Mouse (Mus musculus) adrenal gland (tissue): ENCODE measurements around the gene Gm815.

Experiments used
- intact Hi-C: fragments of 180-260 bp; cut with DNase I; formaldehyde crosslinking; loops from one replicate; pipeline ENCODE4 v1.15.1; 2025
- long read RNA-seq, 2 experiments: library from polyadenylated mRNA; unstranded; transcript quantifications; one replicate each; pipeline ENCODE4 v2.0.0; 2020; ENCODE audit warnings: borderline replicate concordance in 1 of 2; ENCODE audit not compliant: insufficient replicate concordance in 1 of 2

Gene Gm815
- long read RNA-seq, experiment 1 = 0 reads
- long read RNA-seq, experiment 2 = 0 reads

DNA sequence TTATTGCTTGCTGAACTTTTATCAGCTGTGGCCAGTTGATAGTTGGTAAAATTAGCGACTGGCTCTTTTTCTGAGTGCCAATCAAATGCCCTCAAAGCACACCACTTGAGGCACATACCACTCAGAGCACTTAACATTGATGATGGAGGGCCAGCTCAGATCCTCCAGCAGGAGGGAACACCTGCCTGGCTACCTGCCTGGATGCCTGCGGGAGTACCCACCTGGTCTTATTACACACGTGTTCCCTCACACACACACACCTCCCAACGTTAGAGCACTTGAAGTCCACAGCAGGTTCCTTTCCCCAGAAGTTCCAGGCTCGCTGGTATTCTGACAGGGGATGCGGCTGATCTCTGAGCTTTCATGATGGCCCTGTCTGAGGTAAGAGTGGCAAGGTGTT, at the start of gene Gm815:
Gm815 (plus strand) TSS at position 266 of the 400 bp plus-strand sequence.
- intact Hi-C loops = no loop called here

DNA sequence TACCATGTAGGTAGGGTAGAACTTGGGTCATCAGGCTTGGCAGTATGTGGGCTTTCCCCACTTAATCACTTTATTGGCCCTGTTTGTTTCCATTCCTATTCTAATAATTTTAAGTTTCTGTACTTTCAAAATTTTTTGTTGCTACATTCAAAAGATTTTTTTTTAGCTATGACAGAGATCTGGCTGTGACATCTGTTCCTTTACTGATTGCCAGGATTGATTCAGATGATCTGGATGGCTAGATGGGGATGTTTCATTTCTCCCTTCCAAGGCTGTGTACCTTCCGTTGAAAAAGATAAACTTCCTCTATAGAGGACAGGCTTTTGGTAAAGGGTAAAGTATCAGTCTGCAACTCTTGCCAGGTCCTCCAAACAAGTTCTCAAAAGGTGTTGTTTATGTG, 48.1 kb upstream of the Gm815 start:
- intact Hi-C loops = no loop called here

DNA sequence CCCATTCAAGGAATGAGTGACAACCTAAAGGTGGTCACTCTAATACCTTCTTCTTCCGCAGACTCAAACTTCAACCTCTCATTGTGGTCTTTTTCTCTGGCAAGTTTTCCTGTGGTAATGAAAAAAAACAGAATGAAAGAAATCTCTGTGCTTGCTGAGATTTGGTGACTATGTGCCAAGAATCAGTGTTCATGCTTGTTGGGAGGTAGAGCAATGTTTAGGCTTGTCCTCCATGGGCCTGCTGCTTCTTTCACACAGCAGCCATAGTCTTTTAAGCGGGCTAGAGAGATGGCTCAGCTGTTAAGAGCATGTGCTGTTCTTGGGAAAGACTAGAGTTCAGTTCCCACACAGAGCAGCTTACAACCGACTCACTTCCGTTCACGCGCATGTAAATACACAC, 41.8 kb upstream of the Gm815 start:
- intact Hi-C loops = no loop called here

DNA sequence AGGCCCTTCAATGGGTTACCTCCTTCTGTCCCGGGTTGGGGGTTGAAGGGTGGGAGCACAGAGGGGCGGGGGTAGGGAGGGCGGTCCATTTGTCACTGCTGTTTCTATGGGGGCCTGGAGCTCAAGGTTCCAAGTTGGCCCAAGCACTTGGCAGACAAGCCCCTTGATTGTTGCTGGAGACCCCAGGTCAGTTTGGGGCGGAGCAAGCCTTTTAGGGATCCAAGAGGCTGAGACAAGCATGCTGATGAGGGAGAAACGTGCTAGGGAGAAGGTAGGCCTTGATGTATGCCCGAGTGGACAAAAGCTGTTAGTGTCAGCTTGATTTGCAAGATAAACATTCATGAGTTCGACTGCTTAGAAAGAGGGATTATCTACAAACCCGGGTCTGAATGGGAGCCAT, 40.9 kb upstream of the Gm815 start:
- intact Hi-C loops = no loop called here

DNA sequence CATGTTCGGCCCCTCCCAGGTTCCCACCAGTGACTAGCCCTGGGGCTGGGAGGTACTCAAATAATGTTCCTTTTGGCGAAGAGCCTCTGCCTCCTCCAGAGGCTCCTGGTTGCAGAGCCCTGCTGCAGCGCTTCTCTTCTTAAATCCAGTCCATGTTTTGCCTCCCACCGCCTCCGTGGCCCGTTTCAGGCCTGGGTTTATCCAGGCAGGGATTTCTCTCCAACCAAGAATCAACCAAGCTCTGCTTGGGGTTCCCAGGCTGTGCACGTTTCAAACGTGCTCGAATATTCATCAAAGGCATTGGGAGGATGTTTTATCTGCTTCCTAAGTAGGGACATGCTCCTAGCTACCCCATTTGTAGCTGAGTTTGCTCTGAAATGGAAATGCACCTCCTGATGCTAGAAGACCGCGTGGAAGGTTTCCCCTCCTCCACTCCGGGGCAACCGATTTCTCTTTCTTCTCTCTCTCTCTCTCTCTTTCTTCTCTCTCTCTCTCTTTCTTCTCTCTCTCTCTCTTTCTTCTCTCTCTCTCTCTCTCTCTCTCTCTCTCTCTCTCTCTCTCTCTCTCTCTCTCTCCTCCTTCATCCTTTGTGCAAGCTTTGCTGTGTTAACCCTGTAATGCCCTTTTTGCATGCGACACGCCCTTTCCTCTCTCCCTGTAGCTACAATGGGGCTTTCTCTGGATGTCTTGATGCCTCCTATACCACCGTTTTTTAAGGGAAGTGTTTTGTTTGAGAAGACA, 40.2 kb upstream of the Gm815 start:
- intact Hi-C loops = no loop called here

DNA sequence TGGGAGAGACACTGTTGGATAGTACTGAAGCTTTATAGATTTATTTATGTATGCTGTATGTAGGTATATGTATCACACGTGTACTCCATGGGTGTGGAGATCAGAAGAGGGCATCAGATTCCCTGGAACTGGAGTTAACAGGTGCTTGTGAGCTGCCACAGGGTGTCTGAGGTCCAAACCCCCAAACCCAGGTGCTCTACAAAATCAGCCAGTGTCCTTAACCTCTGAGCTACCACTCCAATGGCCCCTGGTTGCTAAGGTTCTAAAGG, 39.7 kb upstream of the Gm815 start:
- intact Hi-C loops = no loop called here

DNA sequence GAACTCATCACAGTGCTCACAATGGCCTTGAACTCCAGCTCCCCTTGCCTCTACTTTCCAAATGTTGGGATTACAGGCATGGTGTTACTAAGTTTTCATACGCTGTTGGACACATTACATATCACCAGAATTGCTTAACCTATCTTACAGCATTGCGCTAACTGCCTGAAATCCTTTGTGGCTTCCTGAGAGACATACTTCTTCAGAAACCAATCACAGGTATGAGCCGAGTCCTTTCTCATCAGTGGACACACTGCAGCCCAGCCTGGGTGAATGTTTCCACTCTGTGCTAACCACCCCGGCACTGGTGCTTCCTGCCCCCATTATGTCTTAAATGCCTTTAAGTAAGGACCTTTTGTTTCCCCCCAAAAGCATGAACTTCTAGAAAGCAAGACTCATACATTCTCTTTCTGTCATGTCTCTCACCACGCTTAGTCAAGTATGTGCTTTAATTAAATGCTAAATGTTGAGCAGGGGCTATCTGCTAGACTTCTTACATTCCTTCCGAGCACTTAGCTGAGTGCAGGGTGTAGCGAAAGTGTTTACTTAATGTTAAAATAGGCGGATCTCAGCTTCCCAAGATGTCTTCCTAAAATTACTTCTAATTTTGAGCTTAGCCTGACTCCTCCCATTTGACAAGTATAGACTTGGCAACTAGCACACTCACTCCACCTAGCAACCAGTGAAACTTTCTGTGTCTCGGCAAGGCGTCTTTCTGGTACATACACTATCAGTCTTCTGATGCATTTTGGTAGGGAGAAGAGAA, 34.5 kb upstream of the Gm815 start:
- intact Hi-C loops = no loop called here

DNA sequence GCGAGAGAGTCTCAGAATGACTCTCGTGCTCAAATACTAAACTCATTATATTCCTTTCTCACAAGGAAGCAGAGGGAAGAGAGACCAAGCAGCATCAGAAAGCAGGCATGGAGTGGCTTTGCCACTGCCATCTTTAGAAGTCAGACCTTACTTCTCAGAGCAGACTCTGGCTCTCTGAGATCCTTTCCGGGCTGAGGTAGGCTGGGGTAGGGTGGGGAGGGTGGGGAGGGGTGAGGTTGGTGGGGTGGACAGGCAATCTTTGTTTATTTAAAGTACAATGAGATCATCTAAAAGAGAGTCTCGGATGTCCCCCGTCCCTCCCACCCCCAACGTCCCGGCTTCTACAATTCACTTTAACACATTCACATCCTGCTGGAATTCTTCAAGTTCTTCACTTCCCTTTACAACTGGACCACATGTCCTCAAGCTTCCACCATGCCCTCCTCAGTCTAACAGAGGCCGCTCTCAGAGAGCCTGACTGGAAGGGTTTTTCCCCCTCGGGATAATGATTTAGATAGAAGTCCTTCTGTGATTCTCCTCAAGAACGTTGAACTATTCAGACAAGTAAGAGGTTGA, 33.3 kb upstream of the Gm815 start:
- intact Hi-C loops = no loop called here

DNA sequence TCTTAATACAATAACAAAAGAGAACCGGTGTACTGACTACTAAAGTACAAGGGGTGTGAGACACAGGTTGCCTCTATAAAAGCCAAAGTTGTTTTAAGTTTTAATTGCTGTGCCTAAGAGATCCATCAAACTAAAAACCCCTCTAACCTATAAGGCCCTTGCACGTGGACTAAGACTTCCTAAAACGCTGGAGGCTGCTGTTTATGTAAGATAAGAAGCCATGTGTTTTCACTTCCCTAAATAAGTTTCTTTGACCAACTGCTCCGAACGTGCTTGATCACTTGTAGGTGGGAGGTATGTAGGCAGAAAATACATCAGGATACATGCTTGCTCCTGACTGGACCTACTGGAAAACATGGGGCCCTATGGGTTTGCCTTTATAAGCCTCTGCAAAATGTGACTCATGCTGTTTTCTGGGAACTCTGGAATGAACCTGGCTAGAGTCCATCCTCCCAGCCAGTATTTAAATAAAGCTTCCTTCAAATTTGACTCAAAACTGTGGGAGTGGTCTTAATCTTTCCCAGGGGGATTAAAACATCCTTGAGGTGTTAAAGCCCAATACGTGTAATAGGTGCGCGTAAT, 31.9 kb upstream of the Gm815 start:
- intact Hi-C loops = no loop called here

DNA sequence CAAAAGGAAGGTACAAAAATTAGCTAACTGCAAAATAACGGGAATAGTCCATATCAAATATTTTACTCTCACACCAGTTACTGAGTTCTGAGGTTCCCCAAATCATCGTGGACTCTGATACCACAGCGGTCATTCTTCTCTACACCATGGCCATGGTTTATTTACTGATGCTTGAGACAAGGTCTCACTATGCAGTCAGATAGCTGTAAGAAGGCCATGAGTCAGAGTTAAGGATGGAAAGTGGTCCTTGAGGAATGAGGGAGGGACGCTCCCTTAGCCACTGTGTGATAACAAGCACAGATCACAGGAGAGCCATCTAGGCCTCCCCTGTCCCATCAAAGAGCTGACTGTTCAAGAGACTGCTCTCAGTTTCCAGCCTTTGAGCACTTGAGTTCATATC, 31.0 kb upstream of the Gm815 start:
- intact Hi-C loops = no loop called here

DNA sequence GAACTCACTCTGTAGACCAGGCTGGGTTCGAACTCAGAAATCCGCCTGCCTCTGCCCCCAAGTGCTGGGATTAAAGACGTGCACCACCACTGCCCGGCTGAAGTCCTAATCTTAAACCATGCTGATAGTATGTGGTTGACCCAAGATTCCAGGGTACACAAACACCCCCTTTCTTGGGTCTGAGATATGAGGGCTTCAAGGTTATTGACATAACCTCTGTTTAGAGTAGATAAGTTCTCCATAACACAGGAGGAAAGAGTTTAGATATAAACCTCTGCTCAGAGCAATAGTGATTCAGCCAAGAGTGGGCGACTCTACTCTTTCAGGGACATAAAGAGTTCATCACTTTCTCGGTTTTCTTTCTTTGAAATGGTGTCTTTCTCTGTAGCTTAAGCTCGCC, 30.5 kb upstream of the Gm815 start:
- intact Hi-C loops = no loop called here

DNA sequence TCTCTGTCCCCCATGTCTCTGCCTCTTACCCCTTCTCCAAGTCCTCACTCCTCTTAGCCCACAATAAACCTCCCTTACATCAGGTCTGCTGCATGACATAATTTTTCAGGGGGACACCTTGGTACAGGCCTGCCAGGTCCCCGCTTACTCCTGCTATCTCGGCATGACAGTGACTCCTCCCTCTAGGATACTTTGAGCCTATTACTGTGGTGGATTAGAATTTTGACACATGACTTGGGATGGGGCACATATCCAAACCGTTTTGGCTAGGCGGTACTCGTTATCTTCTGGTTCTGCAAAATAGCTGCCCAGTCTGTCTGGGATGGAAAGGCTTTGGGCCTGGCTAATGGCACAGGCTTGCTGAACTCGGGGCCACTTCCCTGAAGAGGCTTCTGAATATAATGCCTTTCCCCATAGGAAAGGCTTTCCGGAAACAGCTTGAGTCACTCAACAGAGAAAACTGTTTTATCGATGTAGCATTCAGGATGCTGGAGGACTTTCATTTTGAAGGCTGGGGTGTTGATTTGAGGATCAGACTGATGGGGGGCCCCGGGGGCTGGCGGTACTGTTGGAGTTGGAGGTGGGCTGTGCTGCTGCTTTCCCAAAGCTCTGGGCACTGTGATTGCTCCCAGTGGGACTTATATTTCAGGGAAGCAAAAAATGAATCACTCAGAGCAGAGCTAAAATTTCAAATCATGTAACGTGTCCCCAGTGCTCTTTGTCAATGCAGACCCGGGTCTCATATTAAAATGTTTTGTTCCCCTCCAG, 27.1 kb upstream of the Gm815 start:
- intact Hi-C loops = no loop called here

DNA sequence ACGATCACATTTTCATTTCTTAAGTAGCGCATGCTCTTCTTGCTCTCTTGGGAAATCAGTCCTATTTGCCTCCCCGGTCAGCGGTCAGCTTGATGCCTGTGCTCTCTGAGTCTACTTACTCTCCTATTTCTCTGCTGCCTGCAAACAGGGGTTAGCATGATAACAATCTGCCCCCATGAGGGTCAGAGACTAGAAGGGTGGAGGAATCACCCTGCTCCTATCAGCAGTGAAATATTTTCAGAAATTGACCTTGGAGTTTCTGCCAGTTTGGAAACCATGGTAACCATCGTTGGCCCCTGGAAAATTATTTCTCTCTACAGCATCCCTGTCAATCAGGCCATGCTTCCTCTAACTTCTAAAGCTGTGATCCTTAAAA, 26.5 kb upstream of the Gm815 start:
- intact Hi-C loops = no loop called here

DNA sequence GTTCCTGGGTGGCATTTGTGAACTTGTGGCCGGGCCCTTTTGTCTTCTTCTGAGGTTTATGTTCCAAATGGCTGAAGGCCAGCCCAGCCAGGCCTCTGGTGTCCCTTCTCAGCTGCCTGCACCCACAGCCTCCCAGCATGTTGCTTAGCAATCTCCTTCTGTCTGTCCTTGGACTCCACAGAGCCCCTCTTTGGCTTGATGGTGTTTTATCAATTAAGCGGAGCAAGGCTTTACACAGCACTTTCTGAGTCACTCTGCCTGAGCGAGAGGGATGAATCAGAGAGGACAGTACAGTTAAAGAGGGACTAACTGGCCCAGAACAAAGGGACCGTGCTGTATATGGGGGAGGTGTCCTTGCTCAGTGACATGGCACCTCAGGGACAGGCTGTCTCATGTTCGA, 22.0 kb upstream of the Gm815 start:
- intact Hi-C loops = no loop called here

DNA sequence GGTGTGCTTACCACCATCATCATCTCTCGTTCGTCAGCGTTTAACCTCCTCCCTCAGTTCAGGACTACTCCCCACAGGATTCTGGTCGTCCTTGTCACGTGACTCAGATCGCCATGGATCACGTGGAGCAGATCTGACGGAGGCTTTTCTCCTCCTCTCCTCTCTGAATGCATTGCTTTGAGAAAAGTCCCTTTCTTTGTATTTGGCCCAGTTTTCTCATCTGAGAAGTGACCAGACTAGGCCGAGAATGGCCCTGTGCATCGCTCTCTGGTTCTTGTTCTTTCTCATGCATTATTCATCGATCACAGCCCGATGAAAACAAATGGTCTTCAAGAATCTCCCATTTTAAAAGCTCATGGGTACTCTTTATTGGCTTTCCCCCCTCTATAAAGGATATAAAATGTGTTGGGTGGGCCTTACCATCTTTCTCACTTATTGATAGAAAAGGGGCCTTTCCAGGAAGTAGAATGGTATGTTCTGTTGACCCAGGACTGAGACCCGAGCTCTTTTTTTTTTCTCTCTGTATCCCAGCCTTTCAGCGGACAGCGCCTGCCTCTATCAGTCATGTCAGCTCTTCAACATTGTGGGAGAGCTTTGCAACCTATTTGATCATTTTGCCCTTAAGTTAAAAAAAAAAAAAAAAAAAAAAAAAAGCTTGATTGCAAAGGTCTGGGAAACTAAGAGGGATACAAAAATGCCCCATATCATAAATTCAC, 20.5 kb upstream of the Gm815 start:
- intact Hi-C loops = no loop called here

DNA sequence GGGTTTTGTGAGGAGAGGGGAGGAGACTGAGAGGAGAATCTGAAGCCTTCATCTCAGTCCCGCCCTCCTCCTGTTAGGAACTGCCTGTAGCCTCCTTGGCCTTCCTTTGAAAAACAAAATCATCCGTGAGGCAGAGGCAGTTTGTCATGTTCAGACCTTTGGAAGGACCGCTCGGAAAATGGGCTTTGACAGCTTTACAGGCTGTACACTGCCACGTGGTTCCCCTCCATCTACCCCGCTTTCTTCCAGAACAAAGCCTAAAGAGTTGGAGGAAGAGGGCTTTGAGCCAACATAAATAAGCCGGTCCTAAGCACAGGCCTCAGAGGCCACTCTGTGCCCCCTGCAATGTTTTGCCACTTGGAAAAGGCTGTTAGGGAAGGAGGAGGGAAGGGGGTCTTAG, 19.9 kb upstream of the Gm815 start:
- intact Hi-C loops = no loop called here

DNA sequence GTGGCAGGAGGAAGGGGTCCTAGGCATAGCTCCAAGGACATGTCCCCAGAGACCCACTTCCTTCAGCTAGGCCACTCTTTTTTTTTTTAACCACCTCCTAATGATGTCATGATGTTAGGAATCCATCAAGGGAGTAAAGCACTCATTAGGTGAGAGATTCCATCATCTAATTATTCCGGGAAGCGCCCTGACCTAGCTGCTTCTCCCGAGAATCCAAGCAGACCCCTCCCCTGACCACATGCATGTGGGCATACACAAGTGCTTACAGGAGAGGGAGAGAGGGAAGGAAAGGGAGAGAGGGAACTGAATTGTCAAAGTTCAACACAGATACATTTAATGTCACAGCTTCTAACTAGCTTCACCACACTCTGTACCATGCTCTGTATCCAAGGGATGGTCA, 16.1 kb upstream of the Gm815 start:
- intact Hi-C loops = no loop called here

DNA sequence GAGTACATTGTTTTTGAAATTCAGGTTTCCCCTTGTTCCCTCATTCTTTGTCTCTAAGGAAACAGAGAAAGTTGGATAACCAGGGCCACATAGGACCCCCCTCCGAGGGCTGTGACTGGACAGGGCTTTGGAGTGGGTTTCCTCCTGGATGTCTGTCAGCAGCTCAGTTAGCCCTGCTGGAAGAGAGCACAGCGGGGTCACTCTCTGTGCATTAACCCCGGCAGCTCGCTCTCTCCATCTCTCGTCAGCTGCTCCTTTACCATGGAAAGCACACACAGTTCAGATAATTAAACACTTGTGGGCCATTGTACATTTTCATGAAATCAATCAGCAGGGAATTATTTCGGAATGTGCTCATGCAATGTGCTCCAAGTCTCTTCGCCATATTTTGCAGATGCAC, 15.4 kb upstream of the Gm815 start:
- intact Hi-C loops = no loop called here

DNA sequence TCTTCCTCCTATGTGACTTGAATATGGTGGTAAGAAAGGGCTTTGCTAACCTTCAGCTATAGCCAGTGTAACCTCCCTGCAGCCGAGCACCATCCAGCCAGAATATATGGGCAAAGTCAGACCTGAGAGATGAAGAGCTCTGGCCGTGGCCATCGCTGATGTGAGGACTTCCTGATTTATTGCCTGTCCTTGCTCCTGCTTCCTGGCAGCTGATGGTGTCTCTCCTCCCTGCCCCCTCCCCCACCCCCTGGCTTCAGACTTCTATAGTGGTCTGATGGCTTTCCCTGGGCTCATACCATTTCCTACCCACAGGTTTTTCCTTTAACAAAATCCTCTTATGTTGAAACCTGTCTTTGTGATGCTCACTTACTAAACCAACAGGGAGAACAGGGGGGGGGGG, 14.6 kb upstream of the Gm815 start:
- intact Hi-C loops = no loop called here

DNA sequence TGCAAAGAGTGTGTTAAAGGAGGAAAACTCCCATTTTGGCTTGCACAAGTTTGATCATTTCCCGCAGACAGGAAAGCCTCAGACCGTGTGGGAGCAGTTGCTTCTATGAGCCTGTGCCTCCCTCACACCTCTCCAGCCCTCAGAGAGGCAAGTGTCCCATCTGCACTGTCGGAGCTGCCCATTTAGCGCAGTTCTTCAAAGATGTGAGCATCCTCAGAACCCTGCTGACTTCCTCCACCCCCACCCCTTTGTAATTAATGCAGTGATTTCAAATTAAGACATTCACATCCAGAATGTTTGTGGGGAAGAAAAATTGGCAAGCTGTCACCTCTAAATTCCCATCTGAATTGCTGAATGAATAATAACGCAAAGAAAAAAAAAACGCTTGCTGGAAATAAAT, 12.8 kb upstream of the Gm815 start:
- intact Hi-C loops = no loop called here

DNA sequence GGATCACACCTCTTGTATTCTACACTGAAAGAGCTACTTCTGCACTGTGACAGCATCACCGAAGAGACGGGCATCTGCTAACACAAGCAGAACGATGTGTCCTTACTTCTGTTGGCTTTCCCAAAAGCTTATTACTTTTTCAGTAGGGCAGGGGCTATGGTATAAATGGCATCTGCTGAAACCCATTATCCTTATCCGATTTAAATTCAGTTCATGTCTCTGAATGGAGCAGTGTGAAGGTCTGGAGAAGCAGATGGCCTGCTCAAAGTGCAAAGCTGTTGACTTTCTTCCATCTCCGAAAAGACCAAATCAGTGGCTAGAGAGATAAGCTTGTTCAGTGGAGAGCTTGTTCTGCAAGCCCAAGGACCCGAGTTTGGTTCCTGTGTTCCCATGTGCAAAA, 10.1 kb upstream of the Gm815 start:
- intact Hi-C loops = no loop called here
